Mouse (Mus musculus): ENCODE measurements around the gene Mmrn2. TPM values are rescaled to one million over a fixed set of nuclear protein-coding genes. Genes with fewer than 3 reads are reported as not detected.

Mmrn2 gene
- polyA plus RNA-seq (2015; fragmentation: Nextera tagmentation; extraction: Ambion mirVana) = 3.2 and 3.3 TPM in 2 replicates

DNA sequence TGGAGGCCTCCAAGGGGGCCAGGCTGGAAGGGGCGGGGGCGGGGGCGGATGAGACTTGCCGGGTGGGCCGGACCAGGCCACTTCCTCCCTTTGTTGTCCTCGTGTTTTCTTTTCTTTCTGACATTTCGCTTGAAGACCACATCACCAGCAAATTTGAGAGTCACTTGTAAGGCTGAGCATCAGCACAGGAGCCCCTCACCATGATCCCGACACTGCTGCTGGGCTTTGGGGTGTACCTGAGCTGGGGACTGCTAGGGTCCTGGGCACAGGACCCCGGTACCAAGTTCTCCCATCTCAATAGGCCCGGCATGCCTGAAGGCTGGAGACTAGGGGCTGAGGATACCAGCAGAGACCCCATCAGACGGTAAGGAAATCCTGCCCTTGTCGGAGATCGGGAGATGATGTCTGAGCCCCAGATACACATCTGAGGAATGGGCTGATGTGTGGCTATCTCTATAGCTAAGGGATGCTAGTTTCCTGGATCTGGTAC is at the start of gene Mmrn2:
Gene Mmrn2 (plus strand): TSS at position 51 of the 490 bp plus-strand sequence.
- peak within 1 kb of the TSS; percentile 33 for H3K4me2 ChIP-seq (ENCODE audit: low read depth, low read length)
- ATAC-seq (no peak), DNase-seq (no peak)
- no peaks in the 10 kb centered on the region for H3K9me3 ChIP-seq (ENCODE audit: low read length)
- TF ChIP-seq EP300 (IDR thresholded peaks at IDR 0.05; ENCODE audit: low read depth) (no peak), CTCF (IDR thresholded peaks at IDR 0.05; ENCODE audit: low read depth) (no peak)
- no peaks in the 10 kb centered on the region for H3K4me1 ChIP-seq (ENCODE audit: insufficient read depth)
- H3K9ac ChIP-seq (replicated peaks) = no peak within 1 kb of the TSS
- WGBS (ENCODE audit: insufficient replicate concordance) = 45% methylated on average over 13 of the region's 13 CpGs
- H3K36me3 ChIP-seq (replicated peaks; ENCODE audit: insufficient read depth, low read length) = no peaks in the 10 kb centered on the region
- peak within 1 kb of the TSS; percentile 17; the same call in 1 of the 2 replicates for H3K4me3 ChIP-seq (ENCODE audit: low read depth, low read length)
- no peak within 1 kb of the TSS for H3K27ac ChIP-seq (ENCODE audit: low read depth)
- H3K27me3 ChIP-seq (ENCODE audit: insufficient read depth, low read length) = no peaks in the 10 kb centered on the region

- H3K4me2 ChIP-seq (ENCODE audit: low read depth, low read length) = no peak overlapping the region
- TF ChIP-seq CTCF (IDR thresholded peaks at IDR 0.05; ENCODE audit: low read depth) (no peak), EP300 (IDR thresholded peaks at IDR 0.05; ENCODE audit: low read depth) (no peak)
- H3K4me1 ChIP-seq (ENCODE audit: insufficient read depth) = no peaks in the 10 kb centered on the region
- H3K36me3 ChIP-seq (replicated peaks; ENCODE audit: insufficient read depth, low read length) = peaks cover 47% of the 10 kb centered on the region
- H3K27ac ChIP-seq (ENCODE audit: low read depth) = no peak overlapping the region
- 61% methylated on average over 3 of the region's 3 CpGs for WGBS (ENCODE audit: insufficient replicate concordance)
- no peak overlapping the region for H3K4me3 ChIP-seq (ENCODE audit: low read depth, low read length)
- H3K27me3 ChIP-seq (ENCODE audit: insufficient read depth, low read length) = no peaks in the 10 kb centered on the region
- ATAC-seq (no peak), DNase-seq (no peak)
- no peak overlapping the region for H3K9ac ChIP-seq (replicated peaks)
- H3K9me3 ChIP-seq (ENCODE audit: low read length) = no peaks in the 10 kb centered on the region
Observed at GRCm38 (mm10) chr14:34326606-34327005, 48.7 kb upstream of the Mmrn2 start.

- no peaks in the 10 kb centered on the region for H3K9me3 ChIP-seq (ENCODE audit: low read length)
- no peak overlapping the region for H3K27ac ChIP-seq (ENCODE audit: low read depth)
- DNase-seq (no peak), ATAC-seq (no peak)
- H3K27me3 ChIP-seq (ENCODE audit: insufficient read depth, low read length) = no peaks in the 10 kb centered on the region
- 18% methylated on average over 1 of the region's 1 CpGs for WGBS (ENCODE audit: insufficient replicate concordance)
- H3K4me2 ChIP-seq (ENCODE audit: low read depth, low read length) = no peak overlapping the region
- peaks cover 55% of the 10 kb centered on the region for H3K36me3 ChIP-seq (replicated peaks; ENCODE audit: insufficient read depth, low read length)
- no peaks in the 10 kb centered on the region for H3K4me1 ChIP-seq (ENCODE audit: insufficient read depth)
- no peak for TF ChIP-seq EP300 (IDR thresholded peaks at IDR 0.05; ENCODE audit: low read depth)
- no peak for TF ChIP-seq CTCF (IDR thresholded peaks at IDR 0.05; ENCODE audit: low read depth)
- no peak overlapping the region for H3K9ac ChIP-seq (replicated peaks)
- no peak overlapping the region for H3K4me3 ChIP-seq (ENCODE audit: low read depth, low read length)
Observed at GRCm38 (mm10) chr14:34327618-34328017, 47.6 kb upstream of the Mmrn2 start.

DNA sequence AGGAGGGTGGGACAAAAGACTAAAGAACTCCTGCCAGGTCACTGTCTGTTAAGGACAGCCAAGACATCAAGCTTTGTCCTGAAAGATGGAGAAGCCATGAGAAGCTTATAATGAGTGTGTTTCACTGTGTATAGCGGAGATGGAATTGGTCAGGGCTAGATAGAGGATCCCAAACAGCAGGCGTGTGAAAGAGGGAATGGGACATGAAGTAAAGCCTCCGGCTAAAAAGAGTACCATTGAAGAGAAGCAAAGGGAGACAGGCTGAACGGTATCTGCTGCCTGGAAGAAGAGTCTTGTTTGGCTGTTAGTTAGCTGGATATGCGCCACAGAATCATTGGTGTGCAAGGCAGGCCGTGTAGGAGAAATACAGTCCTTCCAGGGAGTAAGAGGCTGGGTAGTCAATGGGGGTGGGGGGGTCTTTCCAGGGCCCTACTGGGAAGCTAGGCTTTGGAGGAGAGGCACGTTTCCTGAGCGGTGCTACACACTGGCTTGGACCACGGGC is 44.6 kb upstream of the Mmrn2 start:
- WGBS (ENCODE audit: insufficient replicate concordance) = 84% methylated on average over 9 of the region's 9 CpGs
- Histone ChIP-seq H3K27ac (ENCODE audit: low read depth) (no peak overlapping the region), H3K36me3 (replicated peaks; ENCODE audit: insufficient read depth, low read length) (peaks cover 67% of the 10 kb centered on the region), H3K27me3 (ENCODE audit: insufficient read depth, low read length) (no peaks in the 10 kb centered on the region), H3K4me1 (ENCODE audit: insufficient read depth) (no peaks in the 10 kb centered on the region), H3K9ac (replicated peaks) (no peak overlapping the region), H3K4me3 (ENCODE audit: low read depth, low read length) (no peak overlapping the region), H3K9me3 (ENCODE audit: low read length) (no peaks in the 10 kb centered on the region), H3K4me2 (ENCODE audit: low read depth, low read length) (no peak overlapping the region)
- TF ChIP-seq EP300 (IDR thresholded peaks at IDR 0.05; ENCODE audit: low read depth) (no peak), CTCF (IDR thresholded peaks at IDR 0.05; ENCODE audit: low read depth) (no peak)
- ATAC-seq (no peak), DNase-seq (no peak)

- Histone ChIP-seq H3K36me3 (replicated peaks; ENCODE audit: insufficient read depth, low read length) (peaks cover 72% of the 10 kb centered on the region), H3K4me2 (ENCODE audit: low read depth, low read length) (no peak overlapping the region), H3K27ac (ENCODE audit: low read depth) (no peak overlapping the region), H3K27me3 (ENCODE audit: insufficient read depth, low read length) (no peaks in the 10 kb centered on the region), H3K4me3 (ENCODE audit: low read depth, low read length) (no peak overlapping the region), H3K4me1 (ENCODE audit: insufficient read depth) (no peaks in the 10 kb centered on the region), H3K9me3 (ENCODE audit: low read length) (no peaks in the 10 kb centered on the region), H3K9ac (replicated peaks) (no peak overlapping the region)
- WGBS (ENCODE audit: insufficient replicate concordance) = 66% methylated on average over 3 of the region's 3 CpGs
- ATAC-seq (no peak), DNase-seq (no peak)
- TF ChIP-seq EP300 (IDR thresholded peaks at IDR 0.05; ENCODE audit: low read depth) (no peak), CTCF (IDR thresholded peaks at IDR 0.05; ENCODE audit: low read depth) (no peak)
Observed at GRCm38 (mm10) chr14:34331886-34332285, 43.4 kb upstream of the Mmrn2 start.

- ATAC-seq (no peak), DNase-seq (no peak)
- Histone ChIP-seq H3K27ac (ENCODE audit: low read depth) (no peak overlapping the region), H3K4me3 (ENCODE audit: low read depth, low read length) (no peak overlapping the region), H3K27me3 (ENCODE audit: insufficient read depth, low read length) (no peaks in the 10 kb centered on the region), H3K36me3 (replicated peaks; ENCODE audit: insufficient read depth, low read length) (peaks cover 76% of the 10 kb centered on the region), H3K4me2 (ENCODE audit: low read depth, low read length) (no peak overlapping the region), H3K9me3 (ENCODE audit: low read length) (no peaks in the 10 kb centered on the region), H3K9ac (replicated peaks) (no peak overlapping the region), H3K4me1 (ENCODE audit: insufficient read depth) (no peaks in the 10 kb centered on the region)
- TF ChIP-seq CTCF (IDR thresholded peaks at IDR 0.05; ENCODE audit: low read depth) = no peak
- TF ChIP-seq EP300 (IDR thresholded peaks at IDR 0.05; ENCODE audit: low read depth) = no peak
- WGBS (ENCODE audit: insufficient replicate concordance) = 79% methylated on average over 5 of the region's 5 CpGs
Observed at GRCm38 (mm10) chr14:34332476-34332875, 42.8 kb upstream of the Mmrn2 start.

Measured in liver, postnatal 0 days (tissue).